Mouse (Mus musculus) hindbrain, embryonic 13.5 days (tissue): ENCODE data around the gene 2310022B05Rik. TPM values are rescaled to one million over a fixed set of nuclear protein-coding genes. Genes with fewer than 3 reads are reported as not detected.

Source experiments
- polyA plus RNA-seq: library from polyadenylated mRNA; unstranded; fragments of >200 nt; fragmentation: Nextera tagmentation; extraction: Ambion mirVana; gene quantifications from 2 replicates; pipeline ENCODE4 v1.2.1, GENCODE M21; 2015

The 2310022B05Rik gene
- polyA plus RNA-seq, 1 experiment from 2014 or later, result 19.1 TPM

Other genes with a start within 250 kb of the 2310022B05Rik start
- gene Pgbd5, start 223.7 kb downstream of the 2310022B05Rik start, polyA plus RNA-seq, result 10.3 and 11.0 TPM in 2 replicates
- 35.2 and 35.8 TPM in 2 replicates for gene Cog2, start 142.6 kb downstream of the 2310022B05Rik start, polyA plus RNA-seq
- 0.17 and 0.26 TPM in 2 replicates for gene Agt, start 93.7 kb downstream of the 2310022B05Rik start, polyA plus RNA-seq
- 0.06 and 0.10 TPM in 2 replicates for gene Capn9, start 87.3 kb downstream of the 2310022B05Rik start, polyA plus RNA-seq
- 58.6 and 61.6 TPM in 2 replicates for gene Ttc13, start 58.6 kb upstream of the 2310022B05Rik start, polyA plus RNA-seq
- 32.8 and 33.3 TPM in 2 replicates for gene Arv1, start 58.8 kb upstream of the 2310022B05Rik start, polyA plus RNA-seq
- 3.1 and 3.2 TPM in 2 replicates for gene Fam89a, start 88.5 kb upstream of the 2310022B05Rik start, polyA plus RNA-seq
- 20.5 and 20.6 TPM in 2 replicates for gene Trim67, start 129.7 kb upstream of the 2310022B05Rik start, polyA plus RNA-seq
- gene Gnpat, start 199.7 kb upstream of the 2310022B05Rik start, polyA plus RNA-seq, result 83.6 and 85.0 TPM in 2 replicates
- gene 2810004N23Rik, start 199.8 kb upstream of the 2310022B05Rik start, polyA plus RNA-seq, result 30.4 and 32.1 TPM in 2 replicates
- 13.2 and 13.8 TPM in 2 replicates for gene Exoc8, start 234.3 kb upstream of the 2310022B05Rik start, polyA plus RNA-seq
- 9.5 and 10.6 TPM in 2 replicates for gene Sprtn, start 234.5 kb upstream of the 2310022B05Rik start, polyA plus RNA-seq